Mouse (Mus musculus) MEL (cell line): ENCODE measurements around the gene Npas3.

Source experiments
- CHD1 ChIP-seq: IDR thresholded peaks from 2 replicates; pipeline ENCODE4 v1.6.1; 2012; ENCODE audit warnings: low read depth, mild to moderate bottlenecking, inconsistent platforms, low read length, improper control_type of control experiment
- CHD2 ChIP-seq: IDR thresholded peaks from 2 replicates; pipeline ENCODE4 v1.6.1; 2011; ENCODE audit warnings: low read length, improper control_type of control experiment
- CTCF ChIP-seq, 3 experiments: IDR thresholded peaks in 2 of 3; conservative IDR thresholded peaks in 1 of 3; 2 replicates each; pipeline ENCODE4 v1.5.1; 2011 to 2012; ENCODE audit warnings: low read length in 3 of 3, low read depth in 2 of 3, mild to moderate bottlenecking in 2 of 3, improper control_type of control experiment in 1 of 3, inconsistent platforms in 1 of 3, mixed read lengths in 1 of 3, moderate library complexity in 1 of 3; ENCODE audit not compliant: control insufficient read depth in 1 of 3, insufficient read depth in 1 of 3, poor library complexity in 1 of 3, severe bottlenecking in 1 of 3
- EP300 ChIP-seq, 2 experiments: IDR thresholded peaks; 2 replicates each; pipeline ENCODE4 v1.6.1; 2011; ENCODE audit warnings: improper control_type of control experiment in 2 of 2, low read length in 2 of 2, low read depth in 1 of 2, mild to moderate bottlenecking in 1 of 2
- HCFC1 ChIP-seq: IDR thresholded peaks from 2 replicates; pipeline ENCODE4 v1.6.1; 2012; ENCODE audit warnings: low read depth, mild to moderate bottlenecking, inconsistent platforms, low read length, improper control_type of control experiment, moderate library complexity
- MAFK ChIP-seq: IDR thresholded peaks from 2 replicates; pipeline ENCODE4 v1.6.1; 2011; ENCODE audit warnings: low read depth, mild to moderate bottlenecking, low read length, improper control_type of control experiment, borderline replicate concordance
- MYC ChIP-seq: IDR thresholded peaks from 2 replicates; pipeline ENCODE4 v1.6.1; 2011; ENCODE audit warnings: low read depth, mild to moderate bottlenecking, low read length, improper control_type of control experiment, moderate library complexity
- POLR2A ChIP-seq, 2 experiments: IDR thresholded peaks; 2 replicates each; pipeline ENCODE4 v1.6.1; 2011 to 2012; ENCODE audit warnings: low read length in 2 of 2, mild to moderate bottlenecking in 2 of 2, control low read depth in 1 of 2, improper control_type of control experiment in 1 of 2, low read depth in 1 of 2, moderate library complexity in 1 of 2; ENCODE audit not compliant: control insufficient read depth in 1 of 2, insufficient read depth in 1 of 2, poor library complexity in 1 of 2
- POLR2AphosphoS2 ChIP-seq: IDR thresholded peaks from 2 replicates; pipeline ENCODE4 v1.6.1; 2011; ENCODE audit warnings: low read length, improper control_type of control experiment
- SMC3 ChIP-seq: IDR thresholded peaks from 2 replicates; pipeline ENCODE4 v1.6.1; 2011; ENCODE audit warnings: low read depth, low read length, improper control_type of control experiment
- TAL1 ChIP-seq: IDR thresholded peaks from 2 replicates; pipeline ENCODE4 v1.6.1; 2012; ENCODE audit warnings: mild to moderate bottlenecking, inconsistent platforms, low read length, moderate library complexity, mixed read lengths
- TBP ChIP-seq: IDR thresholded peaks from 2 replicates; pipeline ENCODE4 v1.8.0; 2011; ENCODE audit warnings: low read depth, low read length, improper control_type of control experiment
- ZC3H11A ChIP-seq: IDR thresholded peaks from 2 replicates; pipeline ENCODE4 v1.6.1; 2012; ENCODE audit warnings: low read depth, mild to moderate bottlenecking, inconsistent platforms, low read length, improper control_type of control experiment

- TF ChIP-seq CHD2 (no peak), CTCF (IDR thresholded peaks at IDR 0.05 in 2 of 3, conservative IDR thresholded peaks at IDR 0.05 in 1 of 3; ENCODE audit: control insufficient read depth in 1 of 3, insufficient read depth in 1 of 3, low read depth in 2 of 3, low read length in 3 of 3, poor library complexity in 1 of 3, severe bottlenecking in 1 of 3) (no peak), CHD1 (no peak), HCFC1 (no peak), TBP (no peak), MAFK (no peak), POLR2AphosphoS2 (no peak), POLR2A (IDR thresholded peaks at IDR 0.05; ENCODE audit: control insufficient read depth in 1 of 2, insufficient read depth in 1 of 2, low read depth in 1 of 2, low read length in 2 of 2, poor library complexity in 1 of 2) (no peak), SMC3 (no peak), EP300 (IDR thresholded peaks at IDR 0.05; ENCODE audit: low read depth in 1 of 2, low read length in 2 of 2) (no peak), ZC3H11A (no peak), MYC (no peak), TAL1 (no peak)
These were observed 735.5 kb downstream of the Npas3 start for GRCm38 (mm10) chr12:53983946-53984345.
